Mouse (Mus musculus) midbrain, postnatal 0 days (tissue): Measurements from ENCODE around the gene a. TPM values are rescaled to one million over a fixed set of nuclear protein-coding genes. Genes with fewer than 3 reads are reported as not detected.

Experiments
- ATAC-seq: fragments of 200-750 bp; cut with Nextera tagmentation; 2 replicates; pipeline ENCODE4 v1.8.0; 2017; ENCODE audit warnings: moderate number of reproducible peaks, mild to moderate bottlenecking, moderate TSS enrichment, moderate library complexity; ENCODE audit not compliant: low FRiP score
- DNase-seq: peaks from one replicate; pipeline ENCODE4 v3.0.0-alpha.2; 2015; ENCODE audit warnings: low spot score
- H3K27ac ChIP-seq: fragments of 300-500 bp; sonication (generic); 2 replicates; pipeline ENCODE4 v1.5.1; 2014; ENCODE audit warnings: low read depth, mild to moderate bottlenecking, low read length, mixed read lengths
- H3K27me3 ChIP-seq: fragments of 300-500 bp; sonication (generic); 2 replicates; pipeline ENCODE4 v1.6.1; 2014; ENCODE audit warnings: low read length, control low read depth, mixed read lengths; ENCODE audit not compliant: insufficient read depth
- H3K36me3 ChIP-seq: fragments of 300-500 bp; sonication (generic); 2 replicates; pipeline ENCODE4 v1.6.1; 2014; ENCODE audit warnings: low read length, control low read depth, mixed read lengths; ENCODE audit not compliant: insufficient read depth
- H3K4me1 ChIP-seq: fragments of 300-500 bp; sonication (generic); 2 replicates; pipeline ENCODE4 v1.6.1; 2014; ENCODE audit warnings: mild to moderate bottlenecking, control low read depth, antibody characterized with exemption, low read length, mixed read lengths; ENCODE audit not compliant: insufficient read depth
- H3K4me2 ChIP-seq: fragments of 300-500 bp; sonication (generic); 2 replicates; pipeline ENCODE4 v1.6.1; 2014; ENCODE audit warnings: low read depth, mild to moderate bottlenecking, low read length, mixed read lengths; ENCODE audit not compliant: poor library complexity, severe bottlenecking
- H3K4me3 ChIP-seq: fragments of 300-500 bp; sonication (generic); 2 replicates; pipeline ENCODE4 v1.5.1; 2014; ENCODE audit warnings: low read depth, mild to moderate bottlenecking, low read length, moderate library complexity
- H3K9ac ChIP-seq: fragments of 300-500 bp; sonication (generic); replicated peaks from 2 replicates; pipeline ENCODE4 v1.6.1; 2014; ENCODE audit warnings: mild to moderate bottlenecking, low read length, moderate library complexity, mixed read lengths; ENCODE audit not compliant: poor library complexity, severe bottlenecking
- H3K9me3 ChIP-seq: fragments of 300-500 bp; sonication (generic); 2 replicates; pipeline ENCODE4 v1.6.1; 2016; ENCODE audit warnings: low read length, control low read depth
- CTCF ChIP-seq: IDR thresholded peaks from 2 replicates; pipeline ENCODE4 v1.5.1; 2016; ENCODE audit warnings: antibody characterized with exemption, mild to moderate bottlenecking
- WGBS: fragments of 180-500 bp; shearing (Covaris S2); extraction: QIAGEN DNeasy Blood & Tissue Kit; methylation state at CpG from one replicate; pipeline ENCODE4 v1.1.7; 2014; 5-methylcytosine and 5-hydroxymethylcytosine counted together
- polyA plus RNA-seq: library from polyadenylated mRNA; unstranded; fragments of >200 nt; fragmentation: Nextera tagmentation; extraction: Ambion mirVana; gene quantifications from 2 replicates; pipeline ENCODE4 v1.2.1, GENCODE M21; 2015
- total RNA-seq: library from RNA; depleted of rRNA; stranded (reverse); fragments of >200 nt; gene quantifications from 2 replicates; pipeline ENCODE4 v1.2.3, GENCODE M21; 2014

The a gene
- total and polyA plus RNA-seq, 2 experiments from 2014 or later = 1.1 TPM; not detected in 1

GRCm38 (mm10) chr2:154751924-154752323, 39.3 kb upstream of the a start:
- TF ChIP-seq CTCF = no peak
- no peak for DNase-seq
- WGBS = 57% methylated on average over 8 of the region's 8 CpGs
- Histone ChIP-seq H3K36me3 (no peaks in the 10 kb centered on the region), H3K27ac (no peak overlapping the region), H3K4me1 (no peaks in the 10 kb centered on the region), H3K4me2 (no peak overlapping the region), H3K4me3 (no peak overlapping the region), H3K9ac (no peak overlapping the region), H3K27me3 (no peaks in the 10 kb centered on the region), H3K9me3 (no peaks in the 10 kb centered on the region)
- no peak for ATAC-seq

GRCm38 (mm10) chr2:154754068-154754560, 37.1 kb upstream of the a start:
- Histone ChIP-seq H3K36me3 (no peaks in the 10 kb centered on the region), H3K9ac (no peak overlapping the region), H3K27ac (no peak overlapping the region), H3K4me2 (no peak overlapping the region), H3K27me3 (no peaks in the 10 kb centered on the region), H3K4me3 (no peak overlapping the region), H3K9me3 (no peaks in the 10 kb centered on the region), H3K4me1 (no peaks in the 10 kb centered on the region)
- TF ChIP-seq CTCF = no peak
- DNase-seq (no peak), ATAC-seq (no peak)
- 86% methylated on average over 2 of the region's 2 CpGs for WGBS

- TF ChIP-seq CTCF = peak; percentile 38; the same call in 1 of the 2 replicates
- WGBS = 67% methylated on average over 6 of the region's 6 CpGs
- H3K4me1 ChIP-seq = no peaks in the 10 kb centered on the region
- no peak overlapping the region for H3K9ac ChIP-seq
- H3K4me3 ChIP-seq = no peak overlapping the region
- ATAC-seq = no peak
- H3K4me2 ChIP-seq = no peak overlapping the region
- H3K27me3 ChIP-seq = no peaks in the 10 kb centered on the region
- no peak overlapping the region for H3K27ac ChIP-seq
- H3K36me3 ChIP-seq = no peaks in the 10 kb centered on the region
- DNase-seq = no peak
- H3K9me3 ChIP-seq = no peaks in the 10 kb centered on the region
These were observed 35.4 kb upstream of the a start for GRCm38 (mm10) chr2:154755791-154756190.

- H3K27ac ChIP-seq = no peak overlapping the region
- no peak overlapping the region for H3K9ac ChIP-seq
- no peak overlapping the region for H3K4me2 ChIP-seq
- DNase-seq (no peak), ATAC-seq (no peak)
- no peak overlapping the region for H3K4me3 ChIP-seq
- H3K4me1 ChIP-seq = no peaks in the 10 kb centered on the region
- no peak for TF ChIP-seq CTCF
- WGBS = 87% methylated on average over 5 of the region's 5 CpGs
- no peaks in the 10 kb centered on the region for H3K9me3 ChIP-seq
- H3K27me3 ChIP-seq = no peaks in the 10 kb centered on the region
- H3K36me3 ChIP-seq = no peaks in the 10 kb centered on the region
These were observed 33.5 kb upstream of the a start for GRCm38 (mm10) chr2:154757691-154758090.

GRCm38 (mm10) chr2:154758454-154758853, 32.7 kb upstream of the a start:
- Histone ChIP-seq H3K9me3 (no peaks in the 10 kb centered on the region), H3K36me3 (no peaks in the 10 kb centered on the region), H3K27me3 (no peaks in the 10 kb centered on the region), H3K9ac (no peak overlapping the region), H3K27ac (no peak overlapping the region), H3K4me3 (no peak overlapping the region), H3K4me1 (no peaks in the 10 kb centered on the region), H3K4me2 (no peak overlapping the region)
- no peak for TF ChIP-seq CTCF
- DNase-seq = no peak
- 89% methylated on average over 1 of the region's 1 CpGs for WGBS
- ATAC-seq = no peak

GRCm38 (mm10) chr2:154763226-154763625, 28.0 kb upstream of the a start:
- H3K9me3 ChIP-seq = no peaks in the 10 kb centered on the region

More at GRCm38 (mm10) chr2:154763226-154763625, 28.0 kb upstream of the a start:
- WGBS = 93% methylated on average over 3 of the region's 3 CpGs
- DNase-seq (no peak), ATAC-seq (no peak)
- no peak for TF ChIP-seq CTCF
- H3K9ac ChIP-seq = no peak overlapping the region
- H3K36me3 ChIP-seq = no peaks in the 10 kb centered on the region
- no peak overlapping the region for H3K4me2 ChIP-seq
- no peak overlapping the region for H3K27ac ChIP-seq
- no peak overlapping the region for H3K4me3 ChIP-seq
- H3K27me3 ChIP-seq = no peaks in the 10 kb centered on the region
- H3K4me1 ChIP-seq = no peaks in the 10 kb centered on the region
